Mouse (Mus musculus) embryo, embryonic 10.5 days (tissue): ENCODE data around the gene Tmub2.

Experiments used
- DNase-seq: peaks from one replicate; pipeline ENCODE4 v3.0.0-alpha.2; 2015; ENCODE audit warnings: low spot score

Tmub2 gene

GRCm38 (mm10) chr11:102284501-102285094 lies at the start of gene Tmub2:
Tmub2 (plus strand) TSS chr11:102284931.
- peak; percentile 100 for DNase-seq

- no peak for DNase-seq
Observed at GRCm38 (mm10) chr11:102236022-102236421, 48.7 kb upstream of the Tmub2 start.

GRCm38 (mm10) chr11:102240636-102241035 lies 44.1 kb upstream of the Tmub2 start:
- DNase-seq = no peak

- DNase-seq = no peak
Observed at GRCm38 (mm10) chr11:102241246-102241645, 43.5 kb upstream of the Tmub2 start.

GRCm38 (mm10) chr11:102241874-102242273 lies 42.9 kb upstream of the Tmub2 start:
- DNase-seq = no peak

GRCm38 (mm10) chr11:102244926-102245449 lies 39.7 kb upstream of the Tmub2 start:
- peak; percentile 77 for DNase-seq

GRCm38 (mm10) chr11:102245581-102246272 lies 39.0 kb upstream of the Tmub2 start:
- DNase-seq = no peak

GRCm38 (mm10) chr11:102246273-102246635 lies 38.5 kb upstream of the Tmub2 start:
- DNase-seq = no peak

GRCm38 (mm10) chr11:102246871-102247270 lies 37.9 kb upstream of the Tmub2 start:
- DNase-seq = no peak

- DNase-seq = peak; percentile 100
Observed at GRCm38 (mm10) chr11:102248630-102249230, 36.0 kb upstream of the Tmub2 start, which contains the start of gene BC030867. BC030867 (plus strand) TSS chr11:102248882.

- no peak for DNase-seq
Observed at GRCm38 (mm10) chr11:102249351-102250090, 35.2 kb upstream of the Tmub2 start.

- DNase-seq = peak; percentile 56
Observed at GRCm38 (mm10) chr11:102257514-102257913, 27.2 kb upstream of the Tmub2 start.

GRCm38 (mm10) chr11:102258095-102258494 lies 26.6 kb upstream of the Tmub2 start:
- no peak for DNase-seq

- DNase-seq = no peak
Observed at GRCm38 (mm10) chr11:102258521-102258920, 26.2 kb upstream of the Tmub2 start.

GRCm38 (mm10) chr11:102263211-102263610 lies 21.5 kb upstream of the Tmub2 start:
- DNase-seq = no peak

GRCm38 (mm10) chr11:102265816-102266215 lies 18.9 kb upstream of the Tmub2 start:
- DNase-seq = no peak

GRCm38 (mm10) chr11:102266631-102267355 lies 17.9 kb upstream of the Tmub2 start:
- no peak for DNase-seq

GRCm38 (mm10) chr11:102267480-102267879 lies 17.3 kb upstream of the Tmub2 start:
- DNase-seq = peak; percentile 89

- DNase-seq = no peak
Observed at GRCm38 (mm10) chr11:102268520-102269244, 16.0 kb upstream of the Tmub2 start, which contains the start of gene Asb16. Asb16 (plus strand) TSS chr11:102268743.

- DNase-seq = peak; percentile 71
Observed at GRCm38 (mm10) chr11:102276411-102276915, 8.3 kb upstream of the Tmub2 start.

- DNase-seq = no peak
Observed at GRCm38 (mm10) chr11:102277754-102278153, 7.0 kb upstream of the Tmub2 start.
